Mouse (Mus musculus) layer of hippocampus, adult 2 months (tissue): ENCODE results near the gene Apba2. TPM values are rescaled to one million over a fixed set of nuclear protein-coding genes. Genes with fewer than 3 reads are reported as not detected.
A peak's percentile ranks its signal among the peaks of the same experiment; 100 is the strongest.

Experiments
- DNase-seq, 2 experiments: peaks; one replicate each; pipeline ENCODE4 v3.0.0; 2022; ENCODE audit warnings: low spot score in 2 of 2
- H3K27ac ChIP-seq: fragments of 200-600 bp; 2 replicates; pipeline ENCODE4 v1.8.1; 2022
- H3K4me3 ChIP-seq: fragments of 200-600 bp; 2 replicates; pipeline ENCODE4 v1.8.1; 2022; ENCODE audit warnings: mild to moderate bottlenecking
- CTCF ChIP-seq: fragments of 200-600 bp; conservative IDR thresholded peaks from 2 replicates; pipeline ENCODE4 v1.8.1; 2022; ENCODE audit warnings: antibody characterized with exemption, mild to moderate bottlenecking, moderate library complexity
- total RNA-seq, 2 experiments: library from RNA; stranded (reverse); gene quantifications; 2 replicates each; pipeline ENCODE4 v1.2.3; 2021

The Apba2 gene
- total RNA-seq, 2 experiments from 2014 or later: 249 to 259 TPM

DNA sequence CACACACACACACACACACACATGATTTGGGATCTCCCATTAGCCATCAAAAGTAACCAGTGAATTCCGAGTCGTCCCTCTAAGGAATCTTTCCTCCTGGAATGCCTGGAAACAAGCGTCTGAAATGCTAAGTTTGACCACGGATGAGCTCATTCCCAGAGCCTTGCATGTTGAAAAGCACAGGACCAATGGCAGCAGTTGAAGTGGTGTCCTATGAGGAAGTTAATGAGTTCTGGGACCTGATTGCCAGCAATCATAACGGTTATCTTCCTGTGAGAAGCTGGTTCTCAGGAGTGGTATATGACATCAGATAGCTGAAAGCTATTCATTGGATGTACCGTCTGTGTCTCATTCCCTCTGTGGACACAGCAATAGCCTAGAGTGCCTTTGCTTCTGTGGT lies 129.2 kb downstream of the Apba2 start:
- Histone ChIP-seq H3K4me3 (no peak overlapping the region), H3K27ac (peak overlapping the region; percentile 57; the same call in 1 of the 2 replicates)
- no peak for DNase-seq
- no peak for TF ChIP-seq CTCF

GRCm38 (mm10) chr7:64631131-64631530 lies 129.6 kb downstream of the Apba2 start:
- no peak for DNase-seq
- Histone ChIP-seq H3K27ac (peak overlapping the region; percentile 57; the same call in 1 of the 2 replicates), H3K4me3 (no peak overlapping the region)
- no peak for TF ChIP-seq CTCF

GRCm38 (mm10) chr7:64631781-64632351 lies 130.4 kb downstream of the Apba2 start:
- no peak overlapping the region for H3K4me3 ChIP-seq
- DNase-seq: no peak
- peak overlapping the region; percentile 57; the same call in 1 of the 2 replicates for H3K27ac ChIP-seq
- no peak for TF ChIP-seq CTCF

DNA sequence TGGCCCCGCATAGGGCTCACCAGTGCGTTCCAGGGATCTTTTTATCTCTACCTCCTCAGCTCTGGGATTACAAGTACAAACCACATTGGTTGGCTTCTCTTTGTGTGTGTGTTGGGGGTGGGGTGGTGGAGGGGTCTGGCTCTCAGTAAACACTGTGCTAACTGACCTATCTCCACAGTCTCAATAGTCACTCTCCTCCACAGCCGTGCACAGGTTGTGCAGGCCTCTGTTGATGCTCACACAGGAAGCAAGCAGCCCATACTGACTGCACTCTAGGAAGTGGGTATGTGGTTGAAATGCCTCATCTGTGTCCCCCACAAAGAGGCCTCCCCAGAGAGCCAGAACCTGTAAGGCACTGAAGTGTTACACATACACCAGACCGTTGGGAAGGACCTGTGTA lies 131.7 kb downstream of the Apba2 start:
- TF ChIP-seq CTCF: no peak
- H3K4me3 ChIP-seq: no peak overlapping the region
- DNase-seq: no peak
- peak overlapping the region; percentile 70; the same call in 1 of the 2 replicates for H3K27ac ChIP-seq

- no peak overlapping the region for H3K4me3 ChIP-seq
- H3K27ac ChIP-seq: peak overlapping the region; percentile 70
- TF ChIP-seq CTCF: no peak
- no peak for DNase-seq
Observed at GRCm38 (mm10) chr7:64633916-64634315, 132.4 kb downstream of the Apba2 start.

DNA sequence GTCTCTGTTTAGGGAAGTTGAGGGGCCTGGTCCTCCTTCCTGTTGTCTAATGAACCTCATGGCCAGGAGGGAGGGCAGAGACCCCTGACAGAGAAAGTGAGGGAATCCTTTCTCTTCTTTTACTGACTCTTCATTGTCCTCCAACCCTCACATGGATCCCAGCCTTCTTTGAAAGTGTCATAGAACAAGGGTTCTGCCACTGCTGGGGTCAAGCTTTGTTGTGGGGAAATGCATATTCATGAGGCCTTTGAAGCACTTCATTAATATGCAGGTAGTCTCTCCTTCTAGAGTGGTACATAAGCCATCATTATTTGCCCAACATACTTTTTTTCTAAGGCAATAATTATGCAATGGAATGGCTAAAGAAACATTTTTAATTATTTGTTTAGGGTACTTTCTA lies 133.0 kb downstream of the Apba2 start:
- peak overlapping the region; percentile 70 for H3K27ac ChIP-seq
- H3K4me3 ChIP-seq: no peak overlapping the region
- DNase-seq: no peak
- TF ChIP-seq CTCF: no peak

- no peak overlapping the region for H3K27ac ChIP-seq
- H3K4me3 ChIP-seq: no peak overlapping the region
- DNase-seq: peak in 1 of 2 experiments; percentile 19
- TF ChIP-seq CTCF: no peak
Observed at GRCm38 (mm10) chr7:64638922-64639321, 137.4 kb downstream of the Apba2 start.

DNA sequence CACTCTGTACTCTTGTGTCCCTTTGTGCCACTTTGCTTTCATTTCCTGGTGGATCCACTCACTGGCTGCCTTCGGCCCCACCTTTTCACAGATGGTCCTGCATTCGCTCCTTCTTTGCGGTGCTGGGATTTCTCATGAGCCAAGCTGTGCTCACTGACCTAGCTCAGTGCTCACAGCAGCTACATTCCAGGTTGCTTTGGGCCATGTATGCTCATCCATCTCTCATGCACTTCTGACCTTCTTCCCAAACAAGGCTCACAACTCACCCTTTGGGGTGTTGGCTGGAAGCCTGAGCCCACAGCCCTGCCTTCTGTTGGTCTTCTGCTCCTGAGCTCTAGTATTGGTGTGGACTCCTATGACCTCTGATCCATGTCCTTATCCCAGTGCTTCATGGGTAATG lies 139.1 kb downstream of the Apba2 start:
- DNase-seq: no peak
- H3K27ac ChIP-seq: no peak overlapping the region
- H3K4me3 ChIP-seq: no peak overlapping the region
- no peak for TF ChIP-seq CTCF

- no peak overlapping the region for H3K27ac ChIP-seq
- H3K4me3 ChIP-seq: no peak overlapping the region
- no peak for DNase-seq
- no peak for TF ChIP-seq CTCF
Observed at GRCm38 (mm10) chr7:64642903-64643302, 141.4 kb downstream of the Apba2 start.

DNA sequence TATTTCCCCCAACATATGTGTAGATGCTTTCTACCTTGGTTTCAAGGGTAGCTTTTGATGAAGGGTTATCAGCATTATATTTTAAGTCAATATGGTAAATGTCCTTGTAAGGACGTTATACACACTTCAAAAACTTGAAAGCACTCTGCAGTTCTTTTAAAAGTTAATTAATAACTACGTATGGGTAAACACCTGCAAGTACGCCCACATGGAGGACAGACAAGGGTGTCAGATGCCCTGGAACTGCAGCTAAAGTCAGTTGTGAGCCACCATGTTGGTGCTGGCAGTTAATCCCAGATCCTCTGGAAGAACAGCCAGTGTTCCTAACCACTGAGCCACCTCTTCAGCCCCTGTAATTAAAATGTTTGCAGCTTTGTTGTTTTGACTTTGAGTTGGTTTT lies 144.0 kb downstream of the Apba2 start:
- Histone ChIP-seq H3K4me3 (no peak overlapping the region), H3K27ac (no peak overlapping the region)
- no peak for DNase-seq
- TF ChIP-seq CTCF: no peak

GRCm38 (mm10) chr7:64646046-64646445 lies 144.5 kb downstream of the Apba2 start:
- no peak for DNase-seq
- TF ChIP-seq CTCF: no peak
- H3K27ac ChIP-seq: no peak overlapping the region
- H3K4me3 ChIP-seq: no peak overlapping the region

DNA sequence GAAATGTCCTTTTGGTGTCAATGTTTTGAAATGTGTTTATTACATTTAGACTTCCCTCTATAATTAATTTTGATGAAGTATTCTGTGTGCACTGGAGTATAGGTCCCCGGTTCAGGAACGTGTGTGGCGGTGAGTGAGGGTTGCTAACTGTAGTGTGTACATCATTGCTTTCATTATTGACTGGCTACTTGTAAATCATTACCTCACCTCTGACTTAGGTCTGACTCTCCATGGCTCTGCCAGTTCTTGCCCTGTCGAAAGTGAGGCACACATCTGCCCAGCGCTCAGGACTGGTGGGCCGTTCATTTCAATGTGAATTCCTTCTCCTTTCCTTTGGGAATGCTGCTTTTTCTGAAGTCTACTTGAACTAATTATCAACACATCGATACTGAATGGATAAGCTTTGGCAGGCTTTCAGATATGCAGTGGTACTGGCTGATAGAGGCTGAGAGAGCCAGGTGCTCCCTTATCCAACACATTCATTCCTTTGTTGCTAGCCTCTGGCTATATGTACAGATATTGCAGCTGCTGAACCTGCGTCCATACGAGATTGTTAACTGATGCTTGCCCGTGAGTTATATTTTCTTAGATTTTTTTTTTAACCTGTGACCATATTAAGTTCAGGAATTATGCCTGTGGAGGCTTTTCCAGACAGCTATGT lies 147.6 kb downstream of the Apba2 start:
- TF ChIP-seq CTCF: no peak
- Histone ChIP-seq H3K27ac (no peak overlapping the region), H3K4me3 (no peak overlapping the region)
- no peak for DNase-seq

DNA sequence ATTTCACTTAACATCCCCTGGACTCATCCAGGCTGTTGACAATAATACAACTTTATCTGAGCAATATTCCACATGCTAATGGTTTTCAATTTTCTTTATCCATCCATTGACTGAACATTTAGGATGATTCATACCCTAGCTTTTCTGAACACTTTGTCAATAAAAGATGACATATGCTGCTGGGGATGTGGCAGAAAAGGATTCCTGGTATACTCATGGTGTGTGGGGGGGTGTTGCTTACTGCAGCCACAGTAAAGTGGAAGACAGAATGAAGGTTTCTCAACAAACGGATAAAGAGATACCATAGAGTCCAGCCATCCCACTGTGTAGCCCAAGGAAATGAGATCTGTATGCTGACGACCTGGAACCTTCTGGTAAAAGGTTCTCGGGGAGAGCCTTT lies 150.5 kb downstream of the Apba2 start:
- TF ChIP-seq CTCF: no peak
- DNase-seq: peak in 1 of 2 experiments; percentile 23
- Histone ChIP-seq H3K27ac (peak overlapping the region; percentile 36; the same call in 1 of the 2 replicates), H3K4me3 (no peak overlapping the region)

GRCm38 (mm10) chr7:64656787-64657186 lies 155.3 kb downstream of the Apba2 start:
- Histone ChIP-seq H3K27ac (no peak overlapping the region), H3K4me3 (no peak overlapping the region)
- DNase-seq: no peak
- no peak for TF ChIP-seq CTCF
